Mouse (Mus musculus): Measurements from ENCODE around the gene Ube2o. TPM values are rescaled to one million over a fixed set of nuclear protein-coding genes. Genes with fewer than 3 reads are reported as not detected.

Ube2o gene
- polyA plus RNA-seq, 1 experiment from 2014 or later: 3.7 TPM

- no peaks in the 10 kb centered on the region for H3K4me1 ChIP-seq (replicated peaks; ENCODE audit: control insufficient read depth, insufficient read depth, low read length)
- H3K4me2 ChIP-seq (replicated peaks; ENCODE audit: low read depth): no peak overlapping the region
- no peak for ATAC-seq
- peaks cover 72% of the 10 kb centered on the region for H3K36me3 ChIP-seq (ENCODE audit: control insufficient read depth, insufficient read depth)
- no peak for TF ChIP-seq CTCF (IDR thresholded peaks at IDR 0.05; ENCODE audit: low read depth)
- no peaks in the 10 kb centered on the region for H3K9me3 ChIP-seq (ENCODE audit: control insufficient read depth)
- H3K9ac ChIP-seq (ENCODE audit: low read depth, low read length): no peak overlapping the region
- H3K27ac ChIP-seq (ENCODE audit: low read depth, low read length): no peak overlapping the region
- no peaks in the 10 kb centered on the region for H3K27me3 ChIP-seq (replicated peaks; ENCODE audit: control insufficient read depth, insufficient read depth, low read length)
- 92% methylated on average over 15 of the region's 15 CpGs for WGBS
- H3K4me3 ChIP-seq (ENCODE audit: low read depth, low read length): no peak overlapping the region
Measured at GRCm38 (mm10) chr11:116599230-116599629, 18.0 kb upstream of the Ube2o start.

GRCm38 (mm10) chr11:116598193-116598592 is 16.9 kb upstream of the Ube2o start:
- Histone ChIP-seq H3K9me3 (ENCODE audit: control insufficient read depth) (no peaks in the 10 kb centered on the region), H3K4me2 (replicated peaks; ENCODE audit: low read depth) (no peak overlapping the region), H3K9ac (ENCODE audit: low read depth, low read length) (no peak overlapping the region), H3K27ac (ENCODE audit: low read depth, low read length) (no peak overlapping the region), H3K27me3 (replicated peaks; ENCODE audit: control insufficient read depth, insufficient read depth, low read length) (no peaks in the 10 kb centered on the region), H3K4me3 (ENCODE audit: low read depth, low read length) (no peak overlapping the region), H3K36me3 (ENCODE audit: control insufficient read depth, insufficient read depth) (peaks cover 63% of the 10 kb centered on the region), H3K4me1 (replicated peaks; ENCODE audit: control insufficient read depth, insufficient read depth, low read length) (no peaks in the 10 kb centered on the region)
- TF ChIP-seq CTCF (IDR thresholded peaks at IDR 0.05; ENCODE audit: low read depth): no peak
- no peak for ATAC-seq
- WGBS: 91% methylated on average over 8 of the region's 8 CpGs

GRCm38 (mm10) chr11:116596766-116597165 is 15.5 kb upstream of the Ube2o start:
- no peak overlapping the region for H3K27ac ChIP-seq (ENCODE audit: low read depth, low read length)
- H3K4me1 ChIP-seq (replicated peaks; ENCODE audit: control insufficient read depth, insufficient read depth, low read length): no peaks in the 10 kb centered on the region
- 85% methylated on average over 19 of the region's 19 CpGs for WGBS
- no peak for ATAC-seq
- no peak for TF ChIP-seq CTCF (IDR thresholded peaks at IDR 0.05; ENCODE audit: low read depth)
- no peak overlapping the region for H3K9ac ChIP-seq (ENCODE audit: low read depth, low read length)
- H3K9me3 ChIP-seq (ENCODE audit: control insufficient read depth): no peaks in the 10 kb centered on the region
- peaks cover 48% of the 10 kb centered on the region; the same call in 1 of the 2 replicates for H3K36me3 ChIP-seq (ENCODE audit: control insufficient read depth, insufficient read depth)
- H3K4me2 ChIP-seq (replicated peaks; ENCODE audit: low read depth): no peak overlapping the region
- no peaks in the 10 kb centered on the region for H3K27me3 ChIP-seq (replicated peaks; ENCODE audit: control insufficient read depth, insufficient read depth, low read length)
- no peak overlapping the region for H3K4me3 ChIP-seq (ENCODE audit: low read depth, low read length)

- H3K9ac ChIP-seq (ENCODE audit: low read depth, low read length): no peak overlapping the region
- H3K36me3 ChIP-seq (ENCODE audit: control insufficient read depth, insufficient read depth): peaks cover 16% of the 10 kb centered on the region; the same call in 1 of the 2 replicates
- H3K4me3 ChIP-seq (ENCODE audit: low read depth, low read length): no peak overlapping the region
- TF ChIP-seq CTCF (IDR thresholded peaks at IDR 0.05; ENCODE audit: low read depth): no peak
- H3K27me3 ChIP-seq (replicated peaks; ENCODE audit: control insufficient read depth, insufficient read depth, low read length): no peaks in the 10 kb centered on the region; the same call in 1 of the 2 replicates
- H3K4me1 ChIP-seq (replicated peaks; ENCODE audit: control insufficient read depth, insufficient read depth, low read length): no peaks in the 10 kb centered on the region
- no peak overlapping the region for H3K27ac ChIP-seq (ENCODE audit: low read depth, low read length)
- ATAC-seq: no peak
- no peaks in the 10 kb centered on the region for H3K9me3 ChIP-seq (ENCODE audit: control insufficient read depth)
- 82% methylated on average over 4 of the region's 4 CpGs for WGBS
- no peak overlapping the region for H3K4me2 ChIP-seq (replicated peaks; ENCODE audit: low read depth)
Measured at GRCm38 (mm10) chr11:116593345-116593744, 12.1 kb upstream of the Ube2o start.

GRCm38 (mm10) chr11:116592428-116592827 is 11.2 kb upstream of the Ube2o start:
- Histone ChIP-seq H3K4me2 (replicated peaks; ENCODE audit: low read depth) (no peak overlapping the region), H3K9ac (ENCODE audit: low read depth, low read length) (no peak overlapping the region), H3K36me3 (ENCODE audit: control insufficient read depth, insufficient read depth) (peaks cover 9% of the 10 kb centered on the region; the same call in 1 of the 2 replicates), H3K27me3 (replicated peaks; ENCODE audit: control insufficient read depth, insufficient read depth, low read length) (peaks cover 9% of the 10 kb centered on the region), H3K27ac (ENCODE audit: low read depth, low read length) (no peak overlapping the region), H3K9me3 (ENCODE audit: control insufficient read depth) (no peaks in the 10 kb centered on the region), H3K4me1 (replicated peaks; ENCODE audit: control insufficient read depth, insufficient read depth, low read length) (no peaks in the 10 kb centered on the region), H3K4me3 (ENCODE audit: low read depth, low read length) (no peak overlapping the region)
- peak; percentile 69 for ATAC-seq
- peak; percentile 99 for TF ChIP-seq CTCF (IDR thresholded peaks at IDR 0.05; ENCODE audit: low read depth)

GRCm38 (mm10) chr11:116591621-116592020 is 10.4 kb upstream of the Ube2o start:
- H3K9me3 ChIP-seq (ENCODE audit: control insufficient read depth): no peaks in the 10 kb centered on the region
- TF ChIP-seq CTCF (IDR thresholded peaks at IDR 0.05; ENCODE audit: low read depth): no peak
- H3K9ac ChIP-seq (ENCODE audit: low read depth, low read length): no peak overlapping the region
- H3K4me1 ChIP-seq (replicated peaks; ENCODE audit: control insufficient read depth, insufficient read depth, low read length): no peaks in the 10 kb centered on the region
- ATAC-seq: no peak
- H3K4me3 ChIP-seq (ENCODE audit: low read depth, low read length): no peak overlapping the region
- H3K36me3 ChIP-seq (ENCODE audit: control insufficient read depth, insufficient read depth): 0 out of 2 replicates have a peak, but pooled peaks cover 2% of the 10 kb centered on the region
- 75% methylated on average over 4 of the region's 4 CpGs for WGBS
- H3K4me2 ChIP-seq (replicated peaks; ENCODE audit: low read depth): no peak overlapping the region
- no peak overlapping the region for H3K27ac ChIP-seq (ENCODE audit: low read depth, low read length)
- H3K27me3 ChIP-seq (replicated peaks; ENCODE audit: control insufficient read depth, insufficient read depth, low read length): peaks cover 14% of the 10 kb centered on the region

GRCm38 (mm10) chr11:116589574-116589973 is 8.3 kb upstream of the Ube2o start:
- TF ChIP-seq CTCF (IDR thresholded peaks at IDR 0.05; ENCODE audit: low read depth): no peak

More at GRCm38 (mm10) chr11:116589574-116589973, 8.3 kb upstream of the Ube2o start:
- no peak overlapping the region for H3K4me2 ChIP-seq (replicated peaks; ENCODE audit: low read depth)
- no peaks in the 10 kb centered on the region for H3K36me3 ChIP-seq (ENCODE audit: control insufficient read depth, insufficient read depth)
- ATAC-seq: no peak
- WGBS: 58% methylated on average over 8 of the region's 8 CpGs
- H3K27me3 ChIP-seq (replicated peaks; ENCODE audit: control insufficient read depth, insufficient read depth, low read length): peaks cover 14% of the 10 kb centered on the region
- H3K4me3 ChIP-seq (ENCODE audit: low read depth, low read length): no peak overlapping the region
- H3K4me1 ChIP-seq (replicated peaks; ENCODE audit: control insufficient read depth, insufficient read depth, low read length): no peaks in the 10 kb centered on the region
- no peak overlapping the region for H3K9ac ChIP-seq (ENCODE audit: low read depth, low read length)
- H3K27ac ChIP-seq (ENCODE audit: low read depth, low read length): no peak overlapping the region
- no peaks in the 10 kb centered on the region for H3K9me3 ChIP-seq (ENCODE audit: control insufficient read depth)
